Mouse (Mus musculus) bone marrow, adult 2 months (tissue): ENCODE measurements around the gene Fstl4.

Source experiments
- CTCF ChIP-seq: fragments of 200-500 bp; IDR thresholded peaks from 2 replicates; pipeline ENCODE4 v1.5.1; 2011; ENCODE audit warnings: low read length, control low read depth; ENCODE audit not compliant: control insufficient read depth, insufficient read depth
- POLR2A ChIP-seq: fragments of 200-500 bp; IDR thresholded peaks from 2 replicates; pipeline ENCODE4 v1.6.1; 2011; ENCODE audit warnings: low read depth, mild to moderate bottlenecking, control low read depth, low read length, borderline replicate concordance; ENCODE audit not compliant: control insufficient read depth

- TF ChIP-seq POLR2A (no peak), CTCF (no peak)
Observed at GRCm38 (mm10) chr11:52910788-52911187, 146.4 kb downstream of the Fstl4 start.
